Mouse (Mus musculus): ENCODE data around the gene Ppp3ca. TPM values are rescaled to one million over a fixed set of nuclear protein-coding genes. Genes with fewer than 3 reads are reported as not detected.
A peak's percentile ranks its signal among the peaks of the same experiment; 100 is the strongest.

The Ppp3ca gene
- polyA plus RNA-seq, 1 experiment from 2014 or later, result 21.6 TPM

DNA sequence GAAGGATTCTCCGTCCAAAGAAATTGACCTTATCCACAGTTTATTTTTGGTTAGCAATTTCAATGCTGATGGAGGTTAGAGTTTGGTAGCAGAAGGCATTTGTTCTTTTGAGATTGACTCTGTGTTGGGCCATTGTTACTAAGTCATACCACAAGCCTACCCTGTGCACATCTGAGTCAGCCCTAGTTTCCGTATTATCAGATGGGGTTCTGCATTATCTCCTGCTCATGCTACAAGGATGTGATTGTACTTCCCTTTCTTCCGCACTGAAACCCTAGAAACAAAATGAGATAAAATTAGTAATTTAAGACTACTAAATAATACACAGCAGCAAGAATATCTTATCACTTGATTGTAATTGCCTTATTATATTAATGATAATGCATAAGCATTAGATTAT is 129.0 kb downstream of the Ppp3ca start:
- H3K36me3 ChIP-seq (replicated peaks; ENCODE audit: insufficient read depth, low read length), result 0 out of 2 replicates have a peak, but pooled peaks cover 16% of the 10 kb centered on the region
- 59% methylated on average over 3 of the region's 3 CpGs for WGBS (ENCODE audit: insufficient replicate concordance)

GRCm38 (mm10) chr3:136802595-136802994 is 132.7 kb downstream of the Ppp3ca start:
- WGBS (ENCODE audit: insufficient replicate concordance), result 82% methylated on average over 4 of the region's 4 CpGs
- no peaks in the 10 kb centered on the region for H3K9me3 ChIP-seq (ENCODE audit: low read length)
- ATAC-seq, result no peak
- no peak overlapping the region for H3K27ac ChIP-seq (ENCODE audit: low read depth)
- no peaks in the 10 kb centered on the region for H3K27me3 ChIP-seq (ENCODE audit: insufficient read depth, low read length)
- H3K4me3 ChIP-seq (ENCODE audit: low read depth, low read length), result no peak overlapping the region
- H3K36me3 ChIP-seq (replicated peaks; ENCODE audit: insufficient read depth, low read length), result 0 out of 2 replicates have a peak, but pooled peaks cover 16% of the 10 kb centered on the region
- H3K9ac ChIP-seq (replicated peaks), result no peak overlapping the region
- H3K4me2 ChIP-seq (ENCODE audit: low read depth, low read length), result no peak overlapping the region
- no peaks in the 10 kb centered on the region for H3K4me1 ChIP-seq (ENCODE audit: insufficient read depth)
- TF ChIP-seq CTCF (IDR thresholded peaks at IDR 0.05; ENCODE audit: low read depth), result no peak
- no peak for TF ChIP-seq EP300 (IDR thresholded peaks at IDR 0.05; ENCODE audit: low read depth)
- DNase-seq, result no peak

More for the DNA sequence above, 129.0 kb downstream of the Ppp3ca start:
- H3K4me1 ChIP-seq (ENCODE audit: insufficient read depth), result peaks cover 7% of the 10 kb centered on the region
- H3K9me3 ChIP-seq (ENCODE audit: low read length), result no peaks in the 10 kb centered on the region
- H3K9ac ChIP-seq (replicated peaks), result no peak overlapping the region
- H3K27me3 ChIP-seq (ENCODE audit: insufficient read depth, low read length), result no peaks in the 10 kb centered on the region
- no peak for TF ChIP-seq CTCF (IDR thresholded peaks at IDR 0.05; ENCODE audit: low read depth)
- no peak for TF ChIP-seq EP300 (IDR thresholded peaks at IDR 0.05; ENCODE audit: low read depth)
- ATAC-seq (no peak), DNase-seq (no peak)
- H3K4me3 ChIP-seq (ENCODE audit: low read depth, low read length), result no peak overlapping the region
- no peak overlapping the region for H3K27ac ChIP-seq (ENCODE audit: low read depth)
- no peak overlapping the region for H3K4me2 ChIP-seq (ENCODE audit: low read depth, low read length)

GRCm38 (mm10) chr3:136805897-136806296 is 136.0 kb downstream of the Ppp3ca start:
- H3K4me1 ChIP-seq (ENCODE audit: insufficient read depth), result no peaks in the 10 kb centered on the region
- H3K9me3 ChIP-seq (ENCODE audit: low read length), result no peaks in the 10 kb centered on the region
- H3K27ac ChIP-seq (ENCODE audit: low read depth), result no peak overlapping the region
- no peak overlapping the region for H3K4me2 ChIP-seq (ENCODE audit: low read depth, low read length)
- ATAC-seq, result no peak
- DNase-seq, result no peak
- 0 out of 2 replicates have a peak, but pooled peaks cover 4% of the 10 kb centered on the region for H3K36me3 ChIP-seq (replicated peaks; ENCODE audit: insufficient read depth, low read length)
- WGBS (ENCODE audit: insufficient replicate concordance), result 76% methylated on average over 4 of the region's 4 CpGs
- H3K27me3 ChIP-seq (ENCODE audit: insufficient read depth, low read length), result no peaks in the 10 kb centered on the region
- H3K9ac ChIP-seq (replicated peaks), result no peak overlapping the region
- no peak for TF ChIP-seq EP300 (IDR thresholded peaks at IDR 0.05; ENCODE audit: low read depth)
- no peak for TF ChIP-seq CTCF (IDR thresholded peaks at IDR 0.05; ENCODE audit: low read depth)
- no peak overlapping the region for H3K4me3 ChIP-seq (ENCODE audit: low read depth, low read length)

GRCm38 (mm10) chr3:136810271-136810670 is 140.3 kb downstream of the Ppp3ca start:
- ATAC-seq, result no peak
- Histone ChIP-seq H3K27ac (ENCODE audit: low read depth) (no peak overlapping the region), H3K4me1 (ENCODE audit: insufficient read depth) (no peaks in the 10 kb centered on the region), H3K4me3 (ENCODE audit: low read depth, low read length) (no peak overlapping the region), H3K36me3 (replicated peaks; ENCODE audit: insufficient read depth, low read length) (no peaks in the 10 kb centered on the region), H3K9me3 (ENCODE audit: low read length) (no peaks in the 10 kb centered on the region), H3K27me3 (ENCODE audit: insufficient read depth, low read length) (no peaks in the 10 kb centered on the region), H3K4me2 (ENCODE audit: low read depth, low read length) (no peak overlapping the region), H3K9ac (replicated peaks) (no peak overlapping the region)
- no peak for TF ChIP-seq CTCF (IDR thresholded peaks at IDR 0.05; ENCODE audit: low read depth)
- no peak for TF ChIP-seq EP300 (IDR thresholded peaks at IDR 0.05; ENCODE audit: low read depth)
- DNase-seq, result no peak
- WGBS (ENCODE audit: insufficient replicate concordance), result 62% methylated on average over 3 of the region's 3 CpGs

DNA sequence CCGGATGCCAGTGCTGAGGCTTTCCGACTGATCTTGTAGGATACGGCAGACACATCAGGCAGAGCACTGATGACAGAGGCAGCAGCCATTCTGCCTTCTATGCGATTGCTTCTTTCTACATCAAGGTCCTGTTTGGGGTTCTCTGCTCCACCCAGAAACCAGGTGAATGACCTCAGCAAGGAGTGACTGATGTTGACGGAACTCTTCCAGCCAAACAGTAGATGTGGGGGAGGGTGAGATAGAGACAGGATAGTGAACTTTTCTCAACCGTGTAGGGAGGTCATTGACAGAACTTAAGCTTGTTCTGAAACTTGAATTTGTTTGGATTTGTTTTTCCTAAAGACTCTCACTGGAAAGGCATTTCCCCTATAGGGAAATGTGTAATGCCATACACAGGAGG is 142.2 kb downstream of the Ppp3ca start:
- H3K4me2 ChIP-seq (ENCODE audit: low read depth, low read length), result no peak overlapping the region
- DNase-seq (no peak), ATAC-seq (peak; percentile 72)
- H3K27ac ChIP-seq (ENCODE audit: low read depth), result no peak overlapping the region
- H3K4me1 ChIP-seq (ENCODE audit: insufficient read depth), result peaks cover 4% of the 10 kb centered on the region
- 71% methylated on average over 6 of the region's 6 CpGs for WGBS (ENCODE audit: insufficient replicate concordance)
- no peaks in the 10 kb centered on the region for H3K9me3 ChIP-seq (ENCODE audit: low read length)
- TF ChIP-seq EP300 (IDR thresholded peaks at IDR 0.05; ENCODE audit: low read depth), result no peak
- no peak for TF ChIP-seq CTCF (IDR thresholded peaks at IDR 0.05; ENCODE audit: low read depth)
- H3K9ac ChIP-seq (replicated peaks), result no peak overlapping the region
- H3K4me3 ChIP-seq (ENCODE audit: low read depth, low read length), result no peak overlapping the region
- H3K27me3 ChIP-seq (ENCODE audit: insufficient read depth, low read length), result no peaks in the 10 kb centered on the region
- no peaks in the 10 kb centered on the region for H3K36me3 ChIP-seq (replicated peaks; ENCODE audit: insufficient read depth, low read length)

DNA sequence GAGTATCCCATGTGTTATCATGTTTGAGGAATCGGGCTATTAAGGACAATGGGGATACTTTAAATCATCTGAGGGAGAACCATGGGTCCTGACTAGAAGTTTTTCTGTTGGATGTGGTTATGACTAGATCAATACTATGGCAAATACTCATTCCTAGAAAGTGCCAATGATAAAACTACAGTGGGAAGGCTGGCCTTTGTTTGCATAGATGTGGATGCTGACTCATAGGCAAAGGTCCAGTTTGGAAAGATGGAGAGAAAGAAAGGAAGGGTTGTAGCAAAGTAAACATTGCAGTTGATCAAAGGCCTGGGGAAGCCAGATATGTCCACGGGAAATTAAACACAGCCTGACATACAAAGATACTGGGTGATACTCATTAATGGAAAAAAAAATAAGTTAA is 142.9 kb downstream of the Ppp3ca start:
- Histone ChIP-seq H3K36me3 (replicated peaks; ENCODE audit: insufficient read depth, low read length) (no peaks in the 10 kb centered on the region), H3K9ac (replicated peaks) (no peak overlapping the region), H3K9me3 (ENCODE audit: low read length) (no peaks in the 10 kb centered on the region), H3K27ac (ENCODE audit: low read depth) (no peak overlapping the region), H3K27me3 (ENCODE audit: insufficient read depth, low read length) (no peaks in the 10 kb centered on the region), H3K4me2 (ENCODE audit: low read depth, low read length) (no peak overlapping the region), H3K4me3 (ENCODE audit: low read depth, low read length) (no peak overlapping the region), H3K4me1 (ENCODE audit: insufficient read depth) (peaks cover 4% of the 10 kb centered on the region)
- ATAC-seq (peak; percentile 26; the same call in 1 of the 2 replicates), DNase-seq (no peak)
- WGBS (ENCODE audit: insufficient replicate concordance), result 48% methylated on average over 2 of the region's 2 CpGs
- TF ChIP-seq CTCF (IDR thresholded peaks at IDR 0.05; ENCODE audit: low read depth) (no peak), EP300 (IDR thresholded peaks at IDR 0.05; ENCODE audit: low read depth) (0 out of 2 replicates have a peak, but pooled peaks have one; percentile 41)

- Histone ChIP-seq H3K4me1 (ENCODE audit: insufficient read depth) (peaks cover 4% of the 10 kb centered on the region), H3K9ac (replicated peaks) (no peak overlapping the region), H3K9me3 (ENCODE audit: low read length) (no peaks in the 10 kb centered on the region), H3K27me3 (ENCODE audit: insufficient read depth, low read length) (no peaks in the 10 kb centered on the region), H3K4me3 (ENCODE audit: low read depth, low read length) (no peak overlapping the region), H3K36me3 (replicated peaks; ENCODE audit: insufficient read depth, low read length) (no peaks in the 10 kb centered on the region), H3K27ac (ENCODE audit: low read depth) (no peak overlapping the region), H3K4me2 (ENCODE audit: low read depth, low read length) (no peak overlapping the region)
- DNase-seq (no peak), ATAC-seq (no peak)
- TF ChIP-seq EP300 (IDR thresholded peaks at IDR 0.05; ENCODE audit: low read depth), result no peak
- TF ChIP-seq CTCF (IDR thresholded peaks at IDR 0.05; ENCODE audit: low read depth), result no peak
- WGBS (ENCODE audit: insufficient replicate concordance), result 68% methylated on average over 2 of the region's 2 CpGs
These were observed 144.0 kb downstream of the Ppp3ca start for GRCm38 (mm10) chr3:136813886-136814285.

Measured in liver, postnatal 0 days (tissue).